In genomic region chr15:102341580-102341979, GRCm38 (mm10) we compare ENCODE assay signal across 10 mouse cellular contexts. TPM values are rescaled to one million over a fixed set of nuclear protein-coding genes. Genes with fewer than 3 reads are reported as not detected.
A peak's percentile ranks its signal among the peaks of the same experiment; 100 is the strongest.
DNase-seq lines count a peak whose midpoint lies in the region; ATAC-seq lines count a peak whose summit lies in the region.
"Had no signal": no experiment of that assay in that cellular context is flagged by ENCODE, and none has a peak within 500 bp of the region (broad histone marks: within the 10 kb centered on the region; RNA-seq: fewer than 3 reads in every experiment).

No protein-coding gene starts in this region.

- DNase-seq in cerebellum, postnatal 36 days: peak; percentile 31
- DNase-seq in midbrain, embryonic 11.5 days (ENCODE audit: low spot score, missing footprints): peak; percentile 91
- DNase-seq in midbrain, embryonic 10.5 days (ENCODE audit: low spot score): no peak
- peak; percentile 57 to 67 for DNase-seq in lung, postnatal 4 days
- DNase-seq in forebrain, embryonic 14.5 days (ENCODE audit: low spot score): no peak

- H3K9me3 ChIP-seq in midbrain, embryonic 11.5 days (ENCODE audit: control insufficient read depth, low read length): no peaks in the 10 kb centered on the region
- no peaks in the 10 kb centered on the region for H3K9me3 ChIP-seq in midbrain, embryonic 10.5 days (replicated peaks)
- H3K9me3 ChIP-seq in forebrain, embryonic 14.5 days (replicated peaks; ENCODE audit: control insufficient read depth, low read length): no peaks in the 10 kb centered on the region
- H3K9me3 ChIP-seq: heart, embryonic 15.5 days; neural tube, embryonic 12.5 days had no signal

- H3K36me3 ChIP-seq in midbrain, embryonic 11.5 days (ENCODE audit: control insufficient read depth, insufficient read depth, low read length): peaks cover 28% of the 10 kb centered on the region
- H3K36me3 ChIP-seq in midbrain, embryonic 10.5 days: peaks cover 88% of the 10 kb centered on the region
- peaks cover 68% of the 10 kb centered on the region for H3K36me3 ChIP-seq in forebrain, embryonic 14.5 days (ENCODE audit: control insufficient read depth, insufficient read depth, low read length)

- 11% methylated on average over 1 of the region's 1 CpGs for WGBS in midbrain, embryonic 11.5 days
- WGBS in midbrain, embryonic 10.5 days: 12% methylated on average over 1 of the region's 1 CpGs
- WGBS in forebrain, embryonic 14.5 days: 12% methylated on average over 1 of the region's 1 CpGs

- no peak overlapping the region for H3K4me3 ChIP-seq in midbrain, embryonic 11.5 days (ENCODE audit: low read depth, low read length)
- no peak overlapping the region for H3K4me3 ChIP-seq in midbrain, embryonic 10.5 days
- no peak overlapping the region for H3K4me3 ChIP-seq in forebrain, embryonic 14.5 days (ENCODE audit: low read depth, low read length)
- H3K4me3 ChIP-seq: heart, embryonic 15.5 days; neural tube, embryonic 12.5 days had no signal

- no peaks in the 10 kb centered on the region for H3K27me3 ChIP-seq in midbrain, embryonic 11.5 days (ENCODE audit: control insufficient read depth, insufficient read depth, low read length)
- no peaks in the 10 kb centered on the region for H3K27me3 ChIP-seq in midbrain, embryonic 10.5 days (ENCODE audit: low read depth, poor library complexity, severe bottlenecking)
- H3K27me3 ChIP-seq in forebrain, embryonic 14.5 days (replicated peaks; ENCODE audit: control insufficient read depth, insufficient read depth, low read length): no peaks in the 10 kb centered on the region
- H3K27me3 ChIP-seq: heart, embryonic 15.5 days; neural tube, embryonic 12.5 days had no signal

- no peak overlapping the region for H3K4me2 ChIP-seq in midbrain, embryonic 11.5 days
- H3K4me2 ChIP-seq in forebrain, embryonic 14.5 days (ENCODE audit: low read length): no peak overlapping the region
- H3K4me2 ChIP-seq: heart, embryonic 15.5 days; neural tube, embryonic 12.5 days had no signal

- H3K27ac ChIP-seq in midbrain, embryonic 11.5 days (ENCODE audit: low read depth, low read length): no peak overlapping the region
- no peak overlapping the region for H3K27ac ChIP-seq in midbrain, embryonic 10.5 days (replicated peaks)
- no peak overlapping the region for H3K27ac ChIP-seq in forebrain, embryonic 14.5 days (ENCODE audit: low read depth, low read length)
- H3K27ac ChIP-seq: heart, embryonic 15.5 days; neural tube, embryonic 12.5 days had no signal

- H3K9ac ChIP-seq in midbrain, embryonic 11.5 days (ENCODE audit: low read length): no peak overlapping the region
- no peak overlapping the region for H3K9ac ChIP-seq in forebrain, embryonic 14.5 days (ENCODE audit: low read length)
- H3K9ac ChIP-seq: heart, embryonic 15.5 days; neural tube, embryonic 12.5 days had no signal

- H3K4me1 ChIP-seq in midbrain, embryonic 11.5 days (ENCODE audit: control insufficient read depth, insufficient read depth, low read length): no peaks in the 10 kb centered on the region
- H3K4me1 ChIP-seq in midbrain, embryonic 10.5 days: no peaks in the 10 kb centered on the region
- no peaks in the 10 kb centered on the region for H3K4me1 ChIP-seq in forebrain, embryonic 14.5 days (ENCODE audit: control insufficient read depth, insufficient read depth, low read length)
- H3K4me1 ChIP-seq: heart, embryonic 15.5 days; neural tube, embryonic 12.5 days had no signal

- no peak for ATAC-seq in cerebellum, adult (ENCODE audit: insufficient number of reproducible peaks, low FRiP score, low TSS enrichment)
- no peak for ATAC-seq in midbrain, embryonic 11.5 days (ENCODE audit: low FRiP score)
- peak; percentile 54 for ATAC-seq in activated CD4-positive, CD25-positive, alpha-beta regulatory T cell, adult 4 months
- ATAC-seq in granulocyte monocyte progenitor cell, adult 5-6 weeks (replicated peaks; ENCODE audit: poor library complexity, severe bottlenecking): peak; percentile 74
- no peak for ATAC-seq in forebrain, embryonic 14.5 days

RNA-seq across cellular contexts. Expression of gene Aaas, which starts 9.0 kb away (rescaled TPM):
- polyA plus RNA-seq in midbrain, embryonic 11.5 days (2014; fragmentation: Nextera tagmentation; extraction: Ambion mirVana): 76.5 and 82.5 TPM in 2 replicates
- polyA plus RNA-seq in midbrain, embryonic 10.5 days (2016; fragmentation: Nextera tagmentation; extraction: Ambion mirVana): 115 and 128 TPM in 2 replicates
- polyA plus RNA-seq in activated CD4-positive, CD25-positive, alpha-beta regulatory T cell, adult 4 months (2017; shearing (Covaris generic)): 10 to 100 TPM; 45.7 to 48.7 TPM
- 120 and 123 TPM in 2 replicates for total RNA-seq in granulocyte monocyte progenitor cell, adult 5-6 weeks (2014; fragmentation: Nextera tagmentation)
- 147 and 153 TPM in 2 replicates for total RNA-seq in granulocyte monocyte progenitor cell, adult 5-6 weeks (2017)
- polyA plus RNA-seq in forebrain, embryonic 14.5 days (2014; fragmentation: Nextera tagmentation; extraction: Ambion mirVana): 43.2 and 48.2 TPM in 2 replicates

RNA-seq across cellular contexts. Expression of gene Myg1, which starts 10.1 kb away (rescaled TPM):
- polyA plus RNA-seq in midbrain, embryonic 11.5 days (2014; fragmentation: Nextera tagmentation; extraction: Ambion mirVana): 97.8 and 99.5 TPM in 2 replicates
- 125 and 134 TPM in 2 replicates for polyA plus RNA-seq in midbrain, embryonic 10.5 days (2016; fragmentation: Nextera tagmentation; extraction: Ambion mirVana)
- polyA plus RNA-seq in activated CD4-positive, CD25-positive, alpha-beta regulatory T cell, adult 4 months (2017; shearing (Covaris generic)): 100 to 1,000 TPM; 109 to 120 TPM
- 63.3 and 88.7 TPM in 2 replicates for total RNA-seq in granulocyte monocyte progenitor cell, adult 5-6 weeks (2014; fragmentation: Nextera tagmentation)
- 55.1 and 59.9 TPM in 2 replicates for total RNA-seq in granulocyte monocyte progenitor cell, adult 5-6 weeks (2017)
- 90.9 and 108 TPM in 2 replicates for polyA plus RNA-seq in forebrain, embryonic 14.5 days (2014; fragmentation: Nextera tagmentation; extraction: Ambion mirVana)

RNA-seq across cellular contexts. Expression of gene Pfdn5, which starts 15.7 kb away (rescaled TPM):
- polyA plus RNA-seq in midbrain, embryonic 11.5 days (2014; fragmentation: Nextera tagmentation; extraction: Ambion mirVana): 404 and 408 TPM in 2 replicates
- polyA plus RNA-seq in midbrain, embryonic 10.5 days (2016; fragmentation: Nextera tagmentation; extraction: Ambion mirVana): 335 and 345 TPM in 2 replicates
- polyA plus RNA-seq in activated CD4-positive, CD25-positive, alpha-beta regulatory T cell, adult 4 months (2017; shearing (Covaris generic)): 1,000 to 10,000 TPM; 1,328 to 1,584 TPM
- total RNA-seq in granulocyte monocyte progenitor cell, adult 5-6 weeks (2014; fragmentation: Nextera tagmentation): 299 and 314 TPM in 2 replicates
- 366 and 404 TPM in 2 replicates for total RNA-seq in granulocyte monocyte progenitor cell, adult 5-6 weeks (2017)
- 509 and 642 TPM in 2 replicates for polyA plus RNA-seq in forebrain, embryonic 14.5 days (2014; fragmentation: Nextera tagmentation; extraction: Ambion mirVana)

RNA-seq across cellular contexts. Expression of gene Sp7, which starts 25.4 kb away (rescaled TPM):
- 0.51 and 0.90 TPM in 2 replicates for polyA plus RNA-seq in midbrain, embryonic 11.5 days (2014; fragmentation: Nextera tagmentation; extraction: Ambion mirVana)
- 0.59 and 0.66 TPM in 2 replicates for polyA plus RNA-seq in midbrain, embryonic 10.5 days (2016; fragmentation: Nextera tagmentation; extraction: Ambion mirVana)
- polyA plus RNA-seq in activated CD4-positive, CD25-positive, alpha-beta regulatory T cell, adult 4 months (2017; shearing (Covaris generic)): not detected
- total RNA-seq in granulocyte monocyte progenitor cell, adult 5-6 weeks (2014; fragmentation: Nextera tagmentation): not detected in 2 replicates
- not detected in 2 replicates for total RNA-seq in granulocyte monocyte progenitor cell, adult 5-6 weeks (2017)
- 0.33 and 0.39 TPM in 2 replicates for polyA plus RNA-seq in forebrain, embryonic 14.5 days (2014; fragmentation: Nextera tagmentation; extraction: Ambion mirVana)

RNA-seq across cellular contexts. Expression of gene Espl1, which starts 45.5 kb away (rescaled TPM):
- polyA plus RNA-seq in midbrain, embryonic 11.5 days (2014; fragmentation: Nextera tagmentation; extraction: Ambion mirVana): 29.4 and 33.3 TPM in 2 replicates
- 47.4 and 54.4 TPM in 2 replicates for polyA plus RNA-seq in midbrain, embryonic 10.5 days (2016; fragmentation: Nextera tagmentation; extraction: Ambion mirVana)
- polyA plus RNA-seq in activated CD4-positive, CD25-positive, alpha-beta regulatory T cell, adult 4 months (2017; shearing (Covaris generic)): 1 to 10 TPM; 3.6 to 5.0 TPM
- total RNA-seq in granulocyte monocyte progenitor cell, adult 5-6 weeks (2014; fragmentation: Nextera tagmentation): 20.8 and 21.7 TPM in 2 replicates
- total RNA-seq in granulocyte monocyte progenitor cell, adult 5-6 weeks (2017): 30.4 and 50.0 TPM in 2 replicates
- polyA plus RNA-seq in forebrain, embryonic 14.5 days (2014; fragmentation: Nextera tagmentation; extraction: Ambion mirVana): 11.5 and 13.5 TPM in 2 replicates

Comparison
In these comparisons a context has a peak if more than half of its experiments do, and no peak if none do; other contexts are left out.
1. DNase-seq: peak in cerebellum, postnatal 36 days (2 of 2), midbrain, embryonic 11.5 days (single experiment) and lung, postnatal 4 days (2 of 2); none in midbrain, embryonic 10.5 days (single experiment) and forebrain, embryonic 14.5 days (single experiment).
2. ATAC-seq: peak in activated CD4-positive, CD25-positive, alpha-beta regulatory T cell, adult 4 months (single experiment) and granulocyte monocyte progenitor cell, adult 5-6 weeks (single experiment); none in cerebellum, adult (single experiment), midbrain, embryonic 11.5 days (single experiment) and forebrain, embryonic 14.5 days (single experiment).